Mouse (Mus musculus) telencephalon, adult 2 months (tissue): ENCODE measurements around the gene Rcl1.

ENCODE experiments used
- DNase-seq: peaks from one replicate; pipeline ENCODE4 v3.0.0-alpha.2; 2011; ENCODE audit warnings: low read depth, low spot score

Gene Rcl1

GRCm38 (mm10) chr19:29113746-29114649, 12.8 kb downstream of the Rcl1 start:
- DNase-seq, result no peak

- DNase-seq, result no peak
Measured at GRCm38 (mm10) chr19:29116796-29117195, 15.6 kb downstream of the Rcl1 start.

GRCm38 (mm10) chr19:29118196-29118595, 17.0 kb downstream of the Rcl1 start:
- DNase-seq, result no peak

DNA sequence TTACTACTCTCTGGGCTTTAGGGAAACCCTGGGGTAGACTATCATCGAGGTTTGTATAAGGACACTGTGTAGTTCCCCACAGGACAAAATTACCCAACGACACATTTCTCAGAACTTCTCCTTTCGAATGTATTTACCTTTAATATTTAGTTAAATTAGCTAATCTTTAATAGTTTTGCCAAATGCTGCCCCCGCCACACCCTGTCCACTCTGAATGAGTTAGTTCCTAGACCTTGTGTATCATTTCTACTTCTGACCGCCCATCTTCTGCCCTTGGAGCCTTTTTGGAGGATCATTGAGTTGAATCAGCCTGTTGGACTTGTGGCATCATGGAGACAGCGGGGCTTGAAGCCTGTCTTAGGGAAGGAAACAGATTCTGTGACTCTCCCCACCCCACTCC, 19.1 kb downstream of the Rcl1 start:
- no peak for DNase-seq

GRCm38 (mm10) chr19:29121394-29121793, 20.2 kb downstream of the Rcl1 start:
- DNase-seq, result no peak

GRCm38 (mm10) chr19:29124886-29125585, 23.9 kb downstream of the Rcl1 start:
- no peak for DNase-seq

DNA sequence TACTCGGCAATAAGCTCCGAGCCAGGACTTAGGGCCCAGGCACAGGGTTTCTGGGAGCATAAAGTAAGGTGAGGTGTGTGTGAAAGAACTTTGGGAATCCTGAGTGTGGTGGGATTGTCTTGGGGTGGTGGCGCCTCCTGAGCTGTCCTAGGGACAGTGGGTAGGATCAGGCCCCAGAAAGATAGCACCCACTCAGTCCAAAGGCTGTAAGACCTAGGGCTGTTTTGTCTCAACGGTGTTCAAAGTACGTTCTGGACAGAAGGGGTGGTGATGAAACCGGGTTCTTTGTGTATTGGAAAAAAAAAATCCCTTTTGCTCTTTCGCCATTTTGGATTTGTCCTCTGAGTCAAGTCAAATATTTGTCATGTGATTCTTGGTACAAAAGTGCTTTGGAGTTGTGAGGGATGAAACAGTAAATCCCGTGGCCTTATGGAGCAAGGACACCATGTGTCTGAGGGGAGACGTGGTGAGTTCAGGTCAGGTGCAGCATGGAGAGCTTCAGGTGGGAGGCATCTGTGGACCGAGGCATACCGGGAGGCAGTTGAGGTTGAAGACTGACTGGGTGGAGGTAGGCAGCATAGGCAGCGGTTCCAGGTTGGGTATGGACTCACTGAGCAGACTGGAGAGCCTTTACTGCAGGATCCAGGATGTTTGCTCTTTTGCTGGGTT, 25.3 kb downstream of the Rcl1 start:
- no peak for DNase-seq

DNA sequence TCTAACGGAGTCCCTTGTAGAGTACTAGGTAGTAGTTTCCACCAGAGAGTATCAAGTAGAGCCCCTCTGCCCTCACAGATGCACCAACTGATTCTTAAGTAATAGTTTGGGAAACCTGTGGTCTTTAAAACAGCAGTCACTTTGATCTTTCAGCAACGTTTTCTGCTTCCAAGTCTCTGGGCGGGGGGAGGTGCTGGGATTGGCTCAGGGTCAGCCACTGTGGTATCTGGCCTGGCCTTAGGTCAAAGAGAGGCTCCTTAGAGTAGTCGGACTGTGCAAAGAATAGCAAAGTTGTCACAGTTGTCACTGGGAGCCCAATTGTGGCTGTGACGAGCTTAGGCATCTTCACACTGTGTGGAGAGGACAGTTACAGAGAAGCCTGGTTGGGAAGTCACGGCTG, 26.2 kb downstream of the Rcl1 start:
- no peak for DNase-seq

DNA sequence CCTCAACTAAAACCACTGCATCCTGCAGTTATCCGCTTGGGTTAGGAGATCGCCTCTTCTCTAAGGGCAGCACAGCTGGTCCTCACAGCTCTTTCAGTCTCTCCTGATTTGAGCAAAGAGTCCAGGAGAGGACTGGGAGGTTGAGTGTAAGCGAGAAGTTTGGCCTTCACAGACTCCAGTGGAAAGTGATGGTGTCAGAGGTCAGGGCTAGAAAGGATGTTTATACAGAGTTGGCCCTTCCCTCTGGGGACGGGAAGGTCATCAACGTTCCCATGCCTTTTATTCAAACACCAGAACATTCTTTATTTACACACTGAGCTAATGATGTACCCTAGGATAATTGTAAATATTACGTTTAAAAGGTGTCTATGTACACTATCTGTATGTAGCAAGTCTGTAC, 27.0 kb downstream of the Rcl1 start:
- DNase-seq, result no peak

DNA sequence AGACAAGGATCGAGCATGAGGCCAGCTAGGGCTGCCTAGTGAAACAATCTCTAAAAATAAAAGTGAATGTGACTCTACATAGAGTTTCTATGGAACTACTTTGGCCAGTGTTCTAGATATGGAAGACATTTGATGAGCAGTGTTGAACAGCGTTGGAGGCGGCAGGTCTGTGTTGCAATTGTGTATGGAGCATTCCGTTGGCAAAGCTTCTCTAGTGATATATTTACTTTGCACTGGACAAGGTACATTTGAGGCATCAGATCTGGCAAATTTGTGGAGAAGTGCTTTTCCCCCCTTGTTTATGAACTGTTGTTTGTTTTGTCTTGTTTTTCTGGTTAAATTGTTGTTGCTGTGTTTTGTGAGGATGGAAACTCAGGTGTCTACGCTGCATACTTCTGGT, 28.4 kb downstream of the Rcl1 start:
- DNase-seq, result no peak

DNA sequence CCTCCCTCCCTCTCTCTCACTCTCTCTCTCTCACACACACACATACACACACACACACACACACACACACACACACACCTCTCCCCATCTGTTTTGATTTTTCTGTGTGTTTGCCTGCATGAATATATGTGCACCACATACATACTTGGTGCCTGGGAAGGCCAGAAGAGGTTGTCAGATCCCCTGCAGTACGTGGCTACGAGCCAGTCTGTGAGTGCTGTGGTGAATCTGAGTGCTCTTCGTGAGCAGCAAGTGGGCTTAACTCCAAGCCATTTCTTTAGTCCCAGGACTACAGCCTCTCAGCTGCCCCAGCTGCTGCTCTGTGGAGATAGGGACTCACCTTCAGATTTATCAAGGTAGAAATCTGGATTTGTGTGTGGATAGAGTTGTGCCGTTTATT, 30.0 kb downstream of the Rcl1 start:
- DNase-seq, result no peak

- DNase-seq, result no peak
Measured at GRCm38 (mm10) chr19:29134293-29134692, 33.1 kb downstream of the Rcl1 start.

DNA sequence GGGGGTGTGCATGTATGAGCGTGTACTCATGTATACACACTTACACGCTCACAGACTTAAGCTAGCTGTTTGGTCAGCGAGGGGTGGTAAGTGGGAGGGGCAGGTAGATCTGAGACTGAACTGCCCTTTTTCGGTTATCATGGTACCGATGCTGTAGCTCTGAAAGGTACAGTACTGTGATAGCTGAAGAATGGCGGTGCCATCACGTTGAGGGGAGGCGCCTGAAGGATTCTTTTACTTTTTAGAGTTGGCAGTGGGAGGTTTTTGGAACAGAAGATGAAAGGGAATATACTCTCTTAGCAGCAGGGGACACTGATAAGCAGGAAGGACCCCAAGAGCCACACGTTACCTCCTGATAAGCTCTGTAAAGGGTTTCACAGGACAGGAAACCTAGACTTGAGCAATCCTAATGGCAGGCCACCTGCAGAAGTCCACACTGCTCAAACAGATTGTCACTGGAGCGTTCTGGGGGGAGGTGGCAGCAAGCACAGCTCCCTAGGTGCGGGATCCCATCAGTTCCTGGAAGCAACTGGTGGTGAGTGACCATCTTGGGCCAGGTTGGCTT, 34.1 kb downstream of the Rcl1 start:
- no peak for DNase-seq

DNA sequence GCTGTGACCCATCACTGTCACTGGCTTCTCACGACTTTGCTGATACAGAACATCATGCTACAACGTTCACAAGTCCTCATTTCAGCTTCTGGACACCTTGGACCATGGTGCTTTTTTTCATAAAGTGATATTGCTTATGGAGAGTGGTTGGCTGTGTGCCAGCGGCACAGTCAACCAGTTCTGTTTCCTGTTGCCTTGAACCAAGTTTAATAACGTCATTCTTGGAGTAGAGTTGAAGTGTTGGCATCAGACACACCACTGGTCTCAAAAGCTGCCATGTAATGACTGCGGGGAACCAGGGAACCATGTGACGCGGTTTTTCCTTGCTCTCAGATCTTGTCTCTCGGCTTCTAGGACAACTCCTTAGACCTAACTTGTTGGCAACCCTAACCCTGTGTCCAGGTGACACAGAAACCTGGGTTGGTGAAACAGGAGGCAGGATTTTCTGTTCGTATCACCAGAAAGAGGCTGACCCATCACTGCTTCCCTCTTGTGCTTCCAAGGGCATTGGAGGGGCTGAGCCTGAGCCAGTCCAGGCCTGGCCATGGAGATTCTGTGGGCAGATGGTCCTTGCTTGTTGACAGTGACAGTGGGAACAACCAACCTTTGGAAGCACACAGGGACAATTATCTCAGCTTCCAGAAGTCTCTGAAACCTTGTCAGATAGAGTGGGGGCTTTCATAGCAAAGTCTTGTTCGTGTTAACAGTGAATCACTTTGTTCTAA, 37.5 kb downstream of the Rcl1 start:
- no peak for DNase-seq

DNA sequence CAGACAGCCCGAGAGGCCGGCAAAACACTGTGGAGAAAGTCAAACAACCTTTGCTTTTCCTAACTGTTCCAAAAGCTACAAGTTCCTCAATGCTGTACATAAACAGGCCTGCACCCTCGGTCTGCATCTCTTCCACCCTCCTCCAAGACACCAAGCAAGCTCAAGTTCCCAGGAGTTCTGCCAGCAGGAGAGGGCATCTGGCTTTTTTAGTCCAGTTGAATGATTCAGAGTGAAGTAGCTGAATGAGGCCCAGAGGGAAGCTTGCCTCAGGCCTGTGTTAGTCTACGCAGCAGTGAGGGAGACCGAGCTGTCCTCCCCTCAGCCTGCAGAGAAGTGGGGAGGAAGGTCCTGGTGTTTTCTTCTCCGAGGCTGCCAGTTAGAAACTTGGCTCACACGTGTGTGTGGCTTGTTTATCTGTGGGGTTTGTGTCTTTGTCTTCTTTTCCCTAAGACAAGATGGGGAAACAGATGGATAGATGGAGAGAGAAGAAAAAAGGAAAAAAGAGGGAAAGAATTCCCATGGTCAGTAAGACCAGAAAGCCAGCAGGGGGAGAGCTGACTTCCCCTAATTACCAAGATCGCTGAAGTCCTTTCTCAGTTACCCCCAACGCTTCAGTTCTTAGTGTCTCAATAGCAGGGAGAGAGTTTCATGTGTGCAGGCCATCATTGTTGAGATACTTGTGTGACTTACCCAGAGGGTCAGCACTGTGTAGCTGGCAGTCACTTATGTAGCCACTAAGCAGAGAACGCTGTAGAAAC, 38.7 kb downstream of the Rcl1 start:
- no peak for DNase-seq

GRCm38 (mm10) chr19:29140933-29141332, 39.8 kb downstream of the Rcl1 start:
- DNase-seq, result no peak

- peak; percentile 15 for DNase-seq
Measured at GRCm38 (mm10) chr19:29142307-29142706, 41.1 kb downstream of the Rcl1 start.

- DNase-seq, result no peak
Measured at GRCm38 (mm10) chr19:29145421-29145820, 44.2 kb downstream of the Rcl1 start.

DNA sequence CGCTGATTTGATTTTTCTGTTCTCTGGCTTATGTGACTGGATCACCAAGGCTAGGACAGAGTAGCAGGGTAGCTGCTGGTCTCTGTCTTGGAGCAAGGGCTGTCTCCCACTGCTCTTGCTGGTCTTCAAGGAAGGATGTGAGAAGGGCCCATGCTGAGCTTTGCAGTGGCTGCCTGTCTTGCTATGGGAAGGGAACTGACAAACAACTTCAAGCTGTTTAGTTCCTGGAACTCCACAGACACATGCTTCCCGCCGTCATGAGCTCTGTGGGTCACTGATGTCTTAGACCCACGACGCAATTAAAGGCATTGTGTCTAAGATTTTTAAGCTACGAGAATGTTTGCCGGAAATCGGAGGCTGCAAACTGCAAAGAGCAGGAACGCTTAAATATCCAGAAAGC, 45.6 kb downstream of the Rcl1 start:
- DNase-seq, result no peak

DNA sequence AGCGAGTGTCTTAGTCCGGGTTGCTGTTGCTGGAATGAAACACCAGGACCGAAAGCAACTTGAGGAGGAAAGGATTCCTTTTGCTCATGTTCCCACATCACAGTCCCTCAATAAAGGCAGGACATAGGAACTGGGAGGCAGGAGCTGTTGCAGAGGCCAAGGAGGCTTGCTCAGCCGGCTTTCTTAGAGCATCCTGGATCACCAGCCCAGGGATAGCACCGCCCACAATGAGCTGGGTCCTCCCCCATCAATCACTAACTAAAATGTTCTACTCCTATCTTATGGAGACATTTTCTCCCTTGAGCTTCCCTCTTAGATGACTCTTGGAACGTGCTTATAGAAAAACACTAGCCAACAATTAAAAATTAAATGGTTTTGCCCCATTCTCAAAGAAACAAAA, 48.4 kb downstream of the Rcl1 start:
- no peak for DNase-seq

- DNase-seq, result no peak
Measured at GRCm38 (mm10) chr19:29150038-29150437, 48.9 kb downstream of the Rcl1 start.
